Mouse (Mus musculus) hindbrain, embryonic 16.5 days (tissue): Measurements from ENCODE around the gene Klhl29. TPM values are rescaled to one million over a fixed set of nuclear protein-coding genes. Genes with fewer than 3 reads are reported as not detected.
A peak's percentile ranks its signal among the peaks of the same experiment; 100 is the strongest.

Source experiments
- ATAC-seq: fragments of 200-750 bp; cut with Nextera tagmentation; 2 replicates; pipeline ENCODE4 v1.8.0; 2017; ENCODE audit warnings: moderate TSS enrichment, moderate library complexity
- H3K27ac ChIP-seq: fragments of 300-500 bp; sonication (generic); 2 replicates; pipeline ENCODE4 v1.5.1; 2014; ENCODE audit warnings: low read depth, mild to moderate bottlenecking, control low read depth, low read length, moderate library complexity
- H3K27me3 ChIP-seq: fragments of 300-500 bp; sonication (generic); replicated peaks from 2 replicates; pipeline ENCODE4 v1.6.1; 2014; ENCODE audit warnings: low read length; ENCODE audit not compliant: control insufficient read depth, insufficient read depth
- H3K36me3 ChIP-seq: fragments of 300-500 bp; sonication (generic); 2 replicates; pipeline ENCODE4 v1.6.1; 2014; ENCODE audit warnings: mild to moderate bottlenecking, low read length, moderate library complexity, mixed read lengths; ENCODE audit not compliant: control insufficient read depth, insufficient read depth
- H3K4me1 ChIP-seq: fragments of 300-500 bp; sonication (generic); 2 replicates; pipeline ENCODE4 v1.6.1; 2014; ENCODE audit warnings: low read depth, low read length; ENCODE audit not compliant: control insufficient read depth, insufficient read depth
- H3K4me2 ChIP-seq: fragments of 300-500 bp; sonication (generic); 2 replicates; pipeline ENCODE4 v1.6.1; 2014; ENCODE audit warnings: mild to moderate bottlenecking, low read length, control low read depth, moderate library complexity
- H3K4me3 ChIP-seq: fragments of 300-500 bp; sonication (generic); 2 replicates; pipeline ENCODE4 v1.5.1; 2014; ENCODE audit warnings: mild to moderate bottlenecking, low read length, control low read depth, moderate library complexity
- H3K9ac ChIP-seq: fragments of 300-500 bp; sonication (generic); 2 replicates; pipeline ENCODE4 v1.6.1; 2014; ENCODE audit warnings: low read depth, mild to moderate bottlenecking, control low read depth, low read length, moderate library complexity
- H3K9me3 ChIP-seq: fragments of 300-500 bp; sonication (generic); 2 replicates; pipeline ENCODE4 v1.6.1; 2014; ENCODE audit warnings: mild to moderate bottlenecking, low read length, moderate library complexity; ENCODE audit not compliant: control insufficient read depth
- WGBS: fragments of 180-500 bp; shearing (Covaris S2); extraction: QIAGEN DNeasy Blood & Tissue Kit; methylation state at CpG from one replicate; pipeline ENCODE4 v1.1.7; 2014; 5-methylcytosine and 5-hydroxymethylcytosine counted together
- polyA plus RNA-seq: library from polyadenylated mRNA; unstranded; fragments of >200 nt; fragmentation: Nextera tagmentation; extraction: Ambion mirVana; gene quantifications from 2 replicates; pipeline ENCODE4 v1.2.1, GENCODE M21; 2015

The Klhl29 gene
- polyA plus RNA-seq, 1 experiment from 2014 or later: 2.3 TPM

- H3K4me2 ChIP-seq: no peak overlapping the region
- no peaks in the 10 kb centered on the region for H3K36me3 ChIP-seq
- H3K4me1 ChIP-seq: peaks cover 15% of the 10 kb centered on the region
- no peaks in the 10 kb centered on the region for H3K27me3 ChIP-seq
- peak overlapping the region; percentile 39 for H3K9ac ChIP-seq
- H3K9me3 ChIP-seq: no peaks in the 10 kb centered on the region
- ATAC-seq: peak; percentile 32; the same call in 1 of the 2 replicates
- WGBS: 39% methylated on average over 14 of the region's 14 CpGs
- H3K4me3 ChIP-seq: no peak overlapping the region
- H3K27ac ChIP-seq: peak overlapping the region; percentile 37
These were observed 148.5 kb downstream of the Klhl29 start for GRCm38 (mm10) chr12:5226676-5227654.

GRCm38 (mm10) chr12:5223595-5223994, 151.9 kb downstream of the Klhl29 start:
- no peak overlapping the region for H3K9ac ChIP-seq
- no peaks in the 10 kb centered on the region for H3K36me3 ChIP-seq
- H3K4me3 ChIP-seq: no peak overlapping the region
- H3K27ac ChIP-seq: no peak overlapping the region
- peaks cover 29% of the 10 kb centered on the region for H3K4me1 ChIP-seq
- H3K4me2 ChIP-seq: no peak overlapping the region
- H3K9me3 ChIP-seq: no peaks in the 10 kb centered on the region
- 71% methylated on average over 1 of the region's 1 CpGs for WGBS
- no peaks in the 10 kb centered on the region for H3K27me3 ChIP-seq
- no peak for ATAC-seq

DNA sequence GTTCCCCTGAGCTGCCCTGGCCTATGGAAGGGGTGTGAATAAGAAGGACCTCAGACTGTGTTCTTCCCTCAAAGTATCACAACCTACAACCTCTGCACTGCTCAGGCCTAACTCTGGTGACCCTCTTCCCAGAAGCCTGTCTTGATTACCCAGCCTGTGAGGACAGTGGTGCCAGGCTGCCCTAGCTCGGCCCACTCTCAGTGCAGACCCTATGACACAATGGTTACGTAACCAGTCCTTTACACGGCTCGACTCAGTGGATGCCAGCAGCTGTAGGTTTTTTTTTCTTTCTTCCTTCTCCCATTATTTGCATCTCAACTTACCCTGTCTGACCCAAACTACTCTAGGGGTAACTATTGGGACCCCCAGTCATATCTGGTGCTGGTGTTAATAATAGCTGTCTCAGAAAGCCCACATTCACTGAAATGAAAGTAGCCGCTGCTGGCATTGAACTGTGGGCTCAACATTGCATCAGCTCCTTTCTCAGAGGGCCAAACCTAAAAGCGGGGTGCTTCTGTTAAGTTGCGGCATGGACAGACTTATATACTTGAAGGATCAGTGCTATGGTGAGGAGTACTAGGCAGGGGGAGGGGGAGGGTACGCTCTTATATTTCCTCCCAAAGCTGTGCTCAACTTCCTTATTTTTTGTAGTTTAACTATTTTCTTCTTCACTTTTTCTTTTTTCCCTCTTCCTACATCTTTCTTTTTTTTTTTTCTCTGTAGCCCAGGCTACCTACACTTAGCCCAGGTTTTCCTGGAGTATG, 152.9 kb downstream of the Klhl29 start:
- H3K36me3 ChIP-seq: no peaks in the 10 kb centered on the region
- H3K4me1 ChIP-seq: peaks cover 26% of the 10 kb centered on the region
- no peak for ATAC-seq
- no peaks in the 10 kb centered on the region for H3K9me3 ChIP-seq
- H3K4me3 ChIP-seq: no peak overlapping the region
- H3K4me2 ChIP-seq: no peak overlapping the region
- H3K27me3 ChIP-seq: no peaks in the 10 kb centered on the region
- H3K9ac ChIP-seq: no peak overlapping the region
- H3K27ac ChIP-seq: no peak overlapping the region
- WGBS: 90% methylated on average over 8 of the region's 8 CpGs

DNA sequence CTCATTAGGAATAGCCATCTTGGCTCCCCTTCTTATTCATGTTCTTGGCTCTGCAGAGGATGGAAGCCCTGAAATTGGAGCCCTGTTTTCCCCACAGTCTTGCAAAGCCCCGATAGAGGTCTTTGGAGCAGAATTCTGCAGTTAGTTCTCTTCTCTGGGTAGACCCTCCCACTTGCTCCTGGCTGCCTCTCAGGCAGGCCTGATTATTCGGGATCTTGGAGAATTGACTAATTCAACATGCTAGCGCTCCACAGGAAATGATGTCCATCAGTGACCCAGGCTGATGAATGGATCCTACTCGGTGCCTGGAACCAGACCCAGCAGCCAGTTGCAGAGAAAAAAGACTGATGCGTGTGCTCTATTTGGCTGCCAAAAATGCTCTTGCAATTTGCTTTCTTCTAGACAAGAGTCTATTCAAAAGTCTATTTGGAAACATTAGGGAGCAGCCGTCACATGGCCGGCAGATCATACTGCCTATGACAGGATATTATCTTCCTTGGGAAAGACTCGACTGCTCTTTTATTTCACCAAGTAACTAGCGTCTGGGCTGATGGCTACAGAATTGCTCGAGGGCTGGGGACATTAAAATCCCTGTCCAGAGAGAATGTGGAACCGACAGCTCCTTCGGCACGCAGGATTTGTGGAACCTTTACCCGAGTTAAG, 155.4 kb downstream of the Klhl29 start:
- Histone ChIP-seq H3K4me1 (peaks cover 27% of the 10 kb centered on the region), H3K27ac (peak overlapping the region; percentile 49; the same call in 1 of the 2 replicates), H3K4me2 (peak overlapping the region; percentile 13; the same call in 1 of the 2 replicates), H3K9me3 (no peaks in the 10 kb centered on the region), H3K9ac (no peak overlapping the region), H3K36me3 (no peaks in the 10 kb centered on the region), H3K27me3 (no peaks in the 10 kb centered on the region), H3K4me3 (no peak overlapping the region)
- peak; percentile 28 for ATAC-seq
- WGBS: 34% methylated on average over 14 of the region's 14 CpGs

DNA sequence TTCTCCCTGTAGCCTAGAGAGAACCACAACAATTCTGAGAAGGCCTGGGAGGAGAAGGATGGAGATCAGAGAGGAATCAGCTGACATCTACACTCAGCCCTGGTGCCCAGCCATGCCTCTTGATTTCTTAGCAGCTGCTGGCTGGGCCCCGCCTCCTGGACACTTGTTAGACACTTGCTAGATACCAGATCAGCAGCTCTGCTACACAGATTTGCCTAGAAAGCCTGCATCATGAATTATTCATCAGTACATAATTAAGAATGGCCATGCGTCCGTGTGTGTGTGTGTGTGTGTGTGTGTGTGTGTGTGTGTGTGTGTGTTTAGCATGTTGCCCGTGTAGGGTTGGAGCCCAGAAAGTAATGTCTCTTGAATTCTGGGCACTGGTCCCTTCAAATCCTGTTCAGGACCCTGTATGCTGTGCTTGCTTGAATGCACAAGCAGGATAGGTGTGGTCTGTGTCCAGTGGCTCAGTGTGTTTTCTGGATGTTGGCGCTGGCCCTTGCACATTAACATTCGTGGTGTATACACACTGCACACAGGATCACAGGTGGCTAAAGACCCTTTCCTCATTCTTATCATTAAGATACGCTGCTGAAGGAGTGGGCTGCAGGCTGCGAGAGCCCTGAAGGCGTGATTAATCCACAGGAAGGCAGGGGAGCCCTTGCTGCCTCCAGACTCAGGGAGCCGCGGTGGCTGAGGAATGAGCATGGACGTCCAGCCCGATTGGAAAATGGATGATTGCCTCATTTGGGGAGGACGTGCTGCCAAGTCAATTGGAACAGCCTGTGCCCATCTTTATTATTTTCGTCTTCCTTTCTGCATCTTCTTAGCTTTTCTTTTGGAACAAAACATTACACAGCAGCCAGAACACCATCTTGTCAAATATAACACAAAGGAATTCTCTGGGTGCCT, 159.4 kb downstream of the Klhl29 start:
- H3K9me3 ChIP-seq: no peaks in the 10 kb centered on the region
- 21% methylated on average over 15 of the region's 15 CpGs for WGBS
- H3K27me3 ChIP-seq: no peaks in the 10 kb centered on the region
- peak overlapping the region; percentile 45 for H3K27ac ChIP-seq
- H3K36me3 ChIP-seq: no peaks in the 10 kb centered on the region
- no peak overlapping the region for H3K4me3 ChIP-seq
- no peak overlapping the region for H3K4me2 ChIP-seq
- peak; percentile 52 for ATAC-seq
- H3K4me1 ChIP-seq: peaks cover 42% of the 10 kb centered on the region
- H3K9ac ChIP-seq: peak overlapping the region; percentile 19; the same call in 1 of the 2 replicates

- H3K9ac ChIP-seq: no peak overlapping the region
- no peak for ATAC-seq
- no peak overlapping the region for H3K4me3 ChIP-seq
- WGBS: 78% methylated on average over 9 of the region's 9 CpGs
- no peak overlapping the region for H3K4me2 ChIP-seq
- H3K9me3 ChIP-seq: no peaks in the 10 kb centered on the region
- H3K36me3 ChIP-seq: no peaks in the 10 kb centered on the region
- H3K27me3 ChIP-seq: no peaks in the 10 kb centered on the region
- no peak overlapping the region; the same call in 1 of the 2 replicates for H3K27ac ChIP-seq
- peaks cover 39% of the 10 kb centered on the region for H3K4me1 ChIP-seq
These were observed 161.2 kb downstream of the Klhl29 start for GRCm38 (mm10) chr12:5214266-5214665.

DNA sequence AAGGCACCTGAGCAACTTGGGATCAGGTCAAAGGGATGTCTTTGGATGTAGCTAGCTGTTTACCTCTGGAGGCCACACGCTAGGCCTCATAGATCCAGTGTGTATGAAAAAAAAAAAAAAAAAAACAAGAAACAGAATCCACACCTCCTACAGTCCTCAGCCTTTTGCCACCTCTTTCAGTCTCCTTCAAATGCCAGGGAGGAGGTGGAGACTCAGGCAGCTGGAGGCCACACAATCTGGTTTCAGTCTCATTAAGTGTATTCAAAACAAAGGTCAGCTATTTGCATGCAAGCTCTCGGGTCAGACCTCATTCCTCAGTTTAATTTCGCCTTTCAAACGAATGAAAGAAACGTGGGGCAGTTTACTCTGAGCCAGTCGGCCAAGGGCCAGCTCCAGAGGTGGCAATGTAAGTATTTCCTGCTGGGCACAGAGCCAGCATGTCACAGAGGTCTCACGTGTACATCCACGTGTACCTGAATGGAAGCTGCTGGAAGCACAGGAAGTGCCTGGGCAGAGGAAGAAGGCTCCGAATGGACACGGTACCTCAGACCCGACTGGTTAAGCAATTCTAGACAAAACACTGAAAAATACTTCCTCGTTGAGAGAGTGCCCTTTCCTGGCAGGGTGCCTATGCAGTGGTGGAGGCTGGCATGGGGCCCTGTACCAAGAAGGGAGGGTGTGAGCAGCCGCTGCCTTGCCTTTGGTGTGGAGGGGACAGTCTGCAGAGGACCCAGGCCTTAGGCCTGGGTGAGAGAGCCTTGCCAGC, 162.0 kb downstream of the Klhl29 start:
- peak; percentile 46 for ATAC-seq
- 19% methylated on average over 13 of the region's 13 CpGs for WGBS
- H3K27me3 ChIP-seq: no peaks in the 10 kb centered on the region
- no peak overlapping the region for H3K4me2 ChIP-seq
- H3K27ac ChIP-seq: peak overlapping the region; percentile 49
- H3K4me3 ChIP-seq: no peak overlapping the region
- peaks cover 42% of the 10 kb centered on the region for H3K4me1 ChIP-seq
- H3K9ac ChIP-seq: 0 out of 2 replicates have a peak overlapping the region, but pooled peaks have one; percentile 9
- no peaks in the 10 kb centered on the region for H3K9me3 ChIP-seq
- H3K36me3 ChIP-seq: no peaks in the 10 kb centered on the region

DNA sequence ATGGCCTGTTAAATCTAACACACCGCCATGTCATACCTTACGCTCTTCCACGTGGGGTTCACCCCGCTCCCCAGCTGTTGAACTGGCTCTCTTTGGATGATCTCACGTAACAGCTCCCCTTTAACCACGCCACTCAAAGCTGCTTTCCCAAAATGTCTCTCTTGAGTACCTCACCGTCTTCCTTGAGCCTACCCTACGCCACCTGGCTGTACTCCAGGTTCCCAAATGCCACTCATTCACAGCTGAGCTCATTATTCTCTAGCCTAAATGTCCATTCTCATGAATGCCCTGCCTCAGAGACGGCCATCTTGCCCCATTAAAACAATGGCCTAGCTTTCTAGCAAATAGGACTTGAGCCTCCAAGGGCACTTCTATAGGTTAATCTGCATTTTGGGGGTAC, 163.6 kb downstream of the Klhl29 start:
- peaks cover 46% of the 10 kb centered on the region for H3K4me1 ChIP-seq
- H3K36me3 ChIP-seq: no peaks in the 10 kb centered on the region
- H3K27me3 ChIP-seq: no peaks in the 10 kb centered on the region
- H3K9me3 ChIP-seq: no peaks in the 10 kb centered on the region
- 66% methylated on average over 9 of the region's 9 CpGs for WGBS
- no peak overlapping the region for H3K4me3 ChIP-seq
- no peak overlapping the region for H3K27ac ChIP-seq
- no peak overlapping the region for H3K9ac ChIP-seq
- H3K4me2 ChIP-seq: no peak overlapping the region
- no peak for ATAC-seq
